ENCODE assay signal across 9 mouse cellular contexts in genomic region chr11:5855902-5856301, GRCm38 (mm10). TPM values are rescaled to one million over a fixed set of nuclear protein-coding genes. Genes with fewer than 3 reads are reported as not detected.
A peak's percentile ranks its signal among the peaks of the same experiment; 100 is the strongest.
DNase-seq lines count a peak whose midpoint lies in the region; ATAC-seq lines count a peak whose summit lies in the region.
"Had no signal": no experiment of that assay in that cellular context is flagged by ENCODE, and none has a peak within 500 bp of the region (broad histone marks: within the 10 kb centered on the region; RNA-seq: fewer than 3 reads in every experiment).

No protein-coding gene starts in this region.

- 0 out of 2 replicates have a peak, but pooled peaks cover 3% of the 10 kb centered on the region for H3K4me1 ChIP-seq in intestine, embryonic 15.5 days (replicated peaks)
- H3K4me1 ChIP-seq in limb, embryonic 15.5 days, result peaks cover 30% of the 10 kb centered on the region

- no peaks in the 10 kb centered on the region for H3K27me3 ChIP-seq in intestine, embryonic 15.5 days (replicated peaks)
- H3K27me3 ChIP-seq in limb, embryonic 15.5 days, result 0 out of 2 replicates have a peak, but pooled peaks cover 5% of the 10 kb centered on the region

- H3K9me3 ChIP-seq in intestine, embryonic 15.5 days, result no peaks in the 10 kb centered on the region
- no peaks in the 10 kb centered on the region for H3K9me3 ChIP-seq in limb, embryonic 15.5 days

- H3K36me3 ChIP-seq in intestine, embryonic 15.5 days, result no peaks in the 10 kb centered on the region
- no peaks in the 10 kb centered on the region for H3K36me3 ChIP-seq in limb, embryonic 15.5 days

- DNase-seq in embryo, embryonic 11 days, result peak; percentile 20
- no peak for DNase-seq in embryo, embryonic 9.5 days (ENCODE audit: extremely low spot score)
- DNase-seq in MN1 (ENCODE audit: low spot score), result peak; percentile 72
- peak; percentile 78 for DNase-seq in gastrocnemius, postnatal 10 days
- no peak for DNase-seq in spleen, adult 12 weeks (ENCODE audit: low spot score)

- WGBS in intestine, embryonic 15.5 days, result 37% methylated on average over 7 of the region's 7 CpGs
- WGBS in limb, embryonic 15.5 days, result 20% methylated on average over 7 of the region's 7 CpGs

- peak; percentile 47; the same call in 1 of the 2 replicates for ATAC-seq in intestine, embryonic 15.5 days
- peak; percentile 68 for ATAC-seq in limb, embryonic 15.5 days (ENCODE audit: insufficient number of reproducible peaks, low FRiP score, low TSS enrichment, low read depth)
- no peak for ATAC-seq in megakaryocyte, adult 5-6 weeks (ENCODE audit: poor library complexity, severe bottlenecking)

- no peak overlapping the region for H3K27ac ChIP-seq in intestine, embryonic 15.5 days
- H3K27ac ChIP-seq in limb, embryonic 15.5 days, result peak overlapping the region; percentile 74

- H3K4me2 ChIP-seq in intestine, embryonic 15.5 days (replicated peaks), result no peak overlapping the region
- H3K4me2 ChIP-seq in limb, embryonic 15.5 days, result no peak overlapping the region

- H3K9ac ChIP-seq in intestine, embryonic 15.5 days, result no peak overlapping the region
- H3K9ac ChIP-seq in limb, embryonic 15.5 days, result no peak overlapping the region

- no peak overlapping the region for H3K4me3 ChIP-seq in intestine, embryonic 15.5 days (replicated peaks)
- H3K4me3 ChIP-seq in limb, embryonic 15.5 days, result no peak overlapping the region
- H3K4me3 ChIP-seq: megakaryocyte, embryonic 14.5 days had no signal

RNA-seq across cellular contexts. Expression of gene Aebp1, which starts 5.8 kb away (rescaled TPM):
- 10 to 100 TPM; 46.5 to 59.8 TPM for total RNA-seq in gastrocnemius, postnatal 10 days (2021)
- 36.4 and 38.4 TPM in 2 replicates for polyA plus RNA-seq in intestine, embryonic 15.5 days (2015; fragmentation: Nextera tagmentation; extraction: Ambion mirVana)
- polyA plus RNA-seq in limb, embryonic 15.5 days (2015; fragmentation: Nextera tagmentation; extraction: Ambion mirVana), result 78.4 and 83.4 TPM in 2 replicates
- not detected in 2 replicates for total RNA-seq in megakaryocyte, adult 5-6 weeks (2015)
- 0.11 and 0.12 TPM in 2 replicates for total RNA-seq in megakaryocyte, adult 5-6 weeks (2017)

RNA-seq across cellular contexts. Expression of gene Polm, which starts 18.1 kb away (rescaled TPM):
- total RNA-seq in gastrocnemius, postnatal 10 days (2021), result 1 to 10 TPM; 4.3 to 8.7 TPM
- polyA plus RNA-seq in intestine, embryonic 15.5 days (2015; fragmentation: Nextera tagmentation; extraction: Ambion mirVana), result 11.4 TPM in 2 replicates
- polyA plus RNA-seq in limb, embryonic 15.5 days (2015; fragmentation: Nextera tagmentation; extraction: Ambion mirVana), result 10.4 and 11.6 TPM in 2 replicates
- 10.4 and 10.7 TPM in 2 replicates for total RNA-seq in megakaryocyte, adult 5-6 weeks (2015)
- 6.0 and 8.8 TPM in 2 replicates for total RNA-seq in megakaryocyte, adult 5-6 weeks (2017)

RNA-seq across cellular contexts. Expression of gene Pold2, which starts 22.2 kb away (rescaled TPM):
- 10 to 100 TPM; 36.7 to 45.4 TPM for total RNA-seq in gastrocnemius, postnatal 10 days (2021)
- polyA plus RNA-seq in intestine, embryonic 15.5 days (2015; fragmentation: Nextera tagmentation; extraction: Ambion mirVana), result 137 TPM in 2 replicates
- 116 and 118 TPM in 2 replicates for polyA plus RNA-seq in limb, embryonic 15.5 days (2015; fragmentation: Nextera tagmentation; extraction: Ambion mirVana)
- 23.8 and 31.6 TPM in 2 replicates for total RNA-seq in megakaryocyte, adult 5-6 weeks (2015)
- 19.0 and 29.3 TPM in 2 replicates for total RNA-seq in megakaryocyte, adult 5-6 weeks (2017)

RNA-seq across cellular contexts. Expression of gene Myl7, which starts 42.7 kb away (rescaled TPM):
- total RNA-seq in gastrocnemius, postnatal 10 days (2021), result not detected
- 68.3 and 73.5 TPM in 2 replicates for polyA plus RNA-seq in intestine, embryonic 15.5 days (2015; fragmentation: Nextera tagmentation; extraction: Ambion mirVana)
- 3.7 and 6.2 TPM in 2 replicates for polyA plus RNA-seq in limb, embryonic 15.5 days (2015; fragmentation: Nextera tagmentation; extraction: Ambion mirVana)
- not detected in 2 replicates for total RNA-seq in megakaryocyte, adult 5-6 weeks (2015)
- not detected in 2 replicates for total RNA-seq in megakaryocyte, adult 5-6 weeks (2017)

RNA-seq across cellular contexts. Expression of gene Pgam2, which starts 52.4 kb away (rescaled TPM):
- total RNA-seq in gastrocnemius, postnatal 10 days (2021), result 1,000 to 10,000 TPM; 2,411 to 2,775 TPM
- 10.4 and 10.8 TPM in 2 replicates for polyA plus RNA-seq in intestine, embryonic 15.5 days (2015; fragmentation: Nextera tagmentation; extraction: Ambion mirVana)
- 68.7 and 217 TPM in 2 replicates for polyA plus RNA-seq in limb, embryonic 15.5 days (2015; fragmentation: Nextera tagmentation; extraction: Ambion mirVana)
- not detected in 2 replicates for total RNA-seq in megakaryocyte, adult 5-6 weeks (2015)
- total RNA-seq in megakaryocyte, adult 5-6 weeks (2017), result not detected in 2 replicates

Comparison
In these comparisons a context has a peak if more than half of its experiments do, and no peak if none do; other contexts are left out.
1. DNase-seq: peak in embryo, embryonic 11 days (single experiment), MN1 (single experiment) and gastrocnemius, postnatal 10 days (single experiment); none in embryo, embryonic 9.5 days (single experiment) and spleen, adult 12 weeks (single experiment).
2. RNA of gene Aebp1, which starts 5.8 kb away (total RNA-seq): 46.5 to 59.8 TPM in gastrocnemius, postnatal 10 days; 0.11 to 0.12 TPM in megakaryocyte, adult 5-6 weeks; every median in the first group is over 10 times any median in the second.